Comparison of ENCODE assay signal across 14 mouse cellular contexts in genomic region chr10:17592387-17592786, GRCm38 (mm10).
"Had no signal": no experiment of that assay in that cellular context is flagged by ENCODE, and none has a peak within 500 bp of the region (broad histone marks: within the 10 kb centered on the region; RNA-seq: fewer than 3 reads in every experiment).

No protein-coding gene starts in this region.

- H3K36me3 ChIP-seq: limb, embryonic 12.5 days; limb, embryonic 15.5 days; midbrain, embryonic 13.5 days had no signal

- H3K4me3 ChIP-seq: limb, embryonic 12.5 days; limb, embryonic 15.5 days; midbrain, embryonic 13.5 days had no signal

- ATAC-seq: midbrain, embryonic 13.5 days had no signal

- H3K4me1 ChIP-seq: limb, embryonic 12.5 days; limb, embryonic 15.5 days; midbrain, embryonic 13.5 days had no signal

- H3K27ac ChIP-seq: limb, embryonic 12.5 days; limb, embryonic 15.5 days; macrophage; midbrain, embryonic 13.5 days; stomach, postnatal 0 days had no signal

- H3K4me2 ChIP-seq: limb, embryonic 12.5 days; limb, embryonic 15.5 days; midbrain, embryonic 13.5 days had no signal

- H3K9me3 ChIP-seq: limb, embryonic 12.5 days; limb, embryonic 15.5 days; midbrain, embryonic 13.5 days had no signal

- DNase-seq: kidney, adult 11 months; kidney, adult 9 months; kidney, postnatal 14 days; kidney, postnatal 4 days; left cerebral cortex, postnatal 4 days; lung, adult 2 months; lung, postnatal 14 days; thymus, adult 2 months; thymus, postnatal 14 days had no signal

- H3K9ac ChIP-seq: limb, embryonic 12.5 days; limb, embryonic 15.5 days; midbrain, embryonic 13.5 days had no signal

- H3K27me3 ChIP-seq: limb, embryonic 12.5 days; limb, embryonic 15.5 days; midbrain, embryonic 13.5 days had no signal
